Mouse (Mus musculus): ENCODE measurements around the gene Gm960. TPM values are rescaled to one million over a fixed set of nuclear protein-coding genes. Genes with fewer than 3 reads are reported as not detected.
"Not testable (repeated sequence)": the region's sequence is repeated elsewhere in the genome, so short reads cannot be mapped to it uniquely, and the experiment has no call there.

Gm960 gene
- total RNA-seq, 2 experiments from 2014 or later: not detected

DNA sequence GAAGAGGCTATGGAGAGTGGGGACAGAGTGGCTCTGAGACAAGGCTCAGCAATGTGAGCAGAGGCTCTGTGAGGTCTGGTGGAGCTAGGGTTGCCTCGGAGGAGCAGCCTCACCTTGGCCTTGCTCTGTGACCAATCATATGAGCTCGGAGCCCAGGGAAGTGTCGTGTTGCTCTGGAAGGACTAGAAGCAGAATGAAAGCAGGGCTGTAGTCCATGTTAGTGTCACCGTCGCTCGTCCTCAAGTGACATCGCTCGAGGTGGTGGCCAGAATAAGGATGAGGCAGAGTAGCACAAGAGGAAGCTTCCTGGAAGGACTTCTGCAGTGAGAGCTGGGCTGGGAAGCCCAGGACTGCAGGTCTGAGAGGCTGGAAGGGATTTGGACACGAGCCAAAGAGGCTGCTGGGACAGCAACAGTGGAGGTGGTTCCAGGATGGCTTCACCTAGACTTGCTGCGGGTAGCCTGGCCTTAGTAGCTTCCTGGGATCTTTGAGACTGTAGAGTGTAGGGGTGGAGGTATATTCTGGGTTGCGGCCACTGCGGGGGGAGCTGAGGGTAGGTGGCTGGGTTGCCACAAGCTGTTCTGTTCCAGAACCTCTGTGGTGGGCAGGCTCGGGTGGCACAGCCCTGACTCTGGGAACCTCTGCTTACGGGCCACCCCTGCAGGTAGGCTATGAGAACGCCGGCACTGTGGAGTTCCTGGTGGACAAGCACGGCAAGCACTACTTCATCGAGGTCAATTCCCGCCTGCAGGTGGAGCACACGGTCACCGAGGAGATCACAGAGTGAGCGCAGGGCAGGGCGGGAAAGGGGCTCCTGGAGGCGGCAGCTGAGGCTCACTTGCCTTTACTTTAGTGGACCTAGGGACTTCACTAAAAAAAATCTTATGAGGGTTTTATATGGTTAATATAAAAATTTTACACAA lies 94.4 kb downstream of the Gm960 start:
- peak; percentile 34 to 55 for DNase-seq
- intact Hi-C loops (cut with DNase I): no loop called here

DNA sequence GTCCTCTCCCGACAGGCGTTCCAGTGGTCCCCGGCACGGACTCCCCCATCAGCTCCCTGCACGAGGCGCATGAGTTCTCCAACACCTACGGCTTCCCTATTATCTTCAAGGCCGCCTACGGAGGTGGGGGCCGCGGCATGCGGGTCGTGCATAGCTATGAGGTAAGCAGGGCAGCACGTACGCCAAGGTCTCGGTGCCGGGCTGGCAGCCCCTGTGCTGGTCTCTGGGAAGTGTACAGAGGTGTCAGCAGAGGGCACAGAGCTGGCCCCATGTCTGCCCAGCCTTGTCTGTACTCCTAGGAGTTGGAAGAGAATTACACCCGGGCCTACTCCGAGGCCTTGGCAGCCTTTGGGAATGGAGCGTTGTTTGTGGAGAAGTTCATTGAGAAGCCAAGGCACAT lies 96.0 kb downstream of the Gm960 start:
- intact Hi-C loops (cut with DNase I): no loop called here
- DNase-seq: no peak

DNA sequence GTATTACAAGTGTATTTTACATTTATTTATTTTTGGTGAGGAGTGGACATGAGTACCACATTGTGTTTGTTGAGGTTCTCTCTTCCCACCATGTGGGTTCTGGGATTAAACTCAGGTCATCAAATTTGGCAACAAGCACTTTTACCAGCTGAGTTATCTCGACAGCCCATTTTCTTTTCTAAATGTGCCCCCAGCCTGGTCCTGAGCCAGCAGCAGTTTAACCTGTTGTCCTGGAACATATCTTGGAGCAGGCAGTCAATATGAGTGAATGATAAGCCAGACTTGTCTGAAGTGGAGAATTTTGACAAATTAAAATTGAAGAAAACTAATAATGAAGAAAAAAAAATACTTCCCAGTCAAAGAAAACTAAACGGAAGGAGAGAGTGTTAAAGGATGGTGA lies 102.4 kb downstream of the Gm960 start:
- intact Hi-C loops (cut with DNase I): no loop called here
- no peak for DNase-seq

DNA sequence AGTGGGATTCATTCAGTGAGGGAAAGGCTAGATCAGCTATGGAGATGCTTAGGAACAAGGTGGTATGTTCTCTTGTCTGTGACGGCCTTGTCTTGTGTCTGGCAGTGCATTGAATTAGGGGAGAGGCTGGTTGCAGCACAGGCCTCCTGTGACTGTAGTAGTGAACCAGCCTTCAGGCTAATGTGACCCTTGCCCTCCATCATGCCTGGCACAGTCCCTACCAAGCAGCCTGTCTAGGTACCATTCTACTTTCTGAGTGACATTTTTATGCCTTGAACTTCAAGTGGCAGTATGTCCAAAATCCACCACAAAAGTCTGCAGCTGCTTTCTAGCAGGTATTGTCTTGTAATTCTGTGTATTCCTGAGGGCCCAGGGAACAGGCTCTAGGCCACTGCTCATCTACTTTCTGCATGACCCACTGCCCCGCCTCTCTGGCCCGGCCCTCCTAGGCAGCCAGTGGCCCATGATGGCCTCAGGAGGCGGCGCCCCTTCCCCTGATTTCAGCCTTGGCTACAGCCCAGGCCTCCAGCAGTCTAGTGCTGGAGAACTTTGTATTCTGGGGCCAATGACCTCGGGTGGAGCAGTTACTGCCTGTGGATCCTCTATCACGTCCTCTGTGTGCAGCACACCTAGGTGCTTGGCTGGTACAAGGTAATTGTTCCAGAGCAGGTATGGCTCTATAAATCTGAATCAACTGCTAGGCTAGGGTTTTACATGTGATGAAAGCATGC lies 104.5 kb downstream of the Gm960 start:
- no peak for DNase-seq
- intact Hi-C loops (cut with DNase I): no loop called here

DNA sequence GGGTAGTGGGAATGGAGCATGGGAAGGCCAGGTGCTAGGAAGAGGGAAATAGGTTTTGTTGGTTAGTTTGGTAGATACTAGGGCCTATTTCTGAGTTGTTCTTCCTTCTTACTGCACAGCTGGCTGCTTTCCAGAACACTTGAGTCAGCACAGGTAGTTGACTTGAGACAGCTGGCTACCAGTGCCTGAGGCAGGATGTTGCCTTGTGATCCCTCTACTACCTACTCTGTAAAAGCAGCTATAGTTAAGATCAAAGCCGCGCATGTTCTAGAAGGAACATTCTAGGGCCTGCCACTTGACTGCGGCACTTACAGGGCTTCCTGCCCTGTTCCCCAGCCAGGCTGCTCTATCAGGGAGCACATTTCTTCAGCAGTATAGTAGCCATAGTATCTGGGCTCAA lies 108.4 kb downstream of the Gm960 start:
- DNase-seq: no peak
- intact Hi-C loops (cut with DNase I): no loop called here

DNA sequence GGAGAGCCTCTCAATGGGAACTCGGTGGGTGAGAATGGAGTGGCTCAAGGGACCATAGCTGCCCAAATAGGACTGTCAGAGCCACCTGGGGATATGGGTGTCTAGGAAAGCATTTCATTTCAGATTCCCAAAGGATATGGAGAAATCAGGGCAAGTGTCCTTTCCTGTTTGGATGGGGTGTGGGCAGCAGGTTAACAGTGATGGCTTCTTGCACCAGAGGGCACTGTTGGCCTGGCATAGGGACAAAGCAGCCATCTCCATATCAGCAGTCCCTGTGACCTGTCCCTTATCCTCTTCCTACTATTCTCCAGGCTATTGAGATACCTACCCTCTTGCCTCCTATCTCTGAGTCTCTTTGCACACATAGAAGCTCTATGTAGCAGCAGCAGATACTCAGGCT lies 109.4 kb downstream of the Gm960 start:
- DNase-seq: peak; percentile 24 to 36
- intact Hi-C loops (cut with DNase I): no loop called here

DNA sequence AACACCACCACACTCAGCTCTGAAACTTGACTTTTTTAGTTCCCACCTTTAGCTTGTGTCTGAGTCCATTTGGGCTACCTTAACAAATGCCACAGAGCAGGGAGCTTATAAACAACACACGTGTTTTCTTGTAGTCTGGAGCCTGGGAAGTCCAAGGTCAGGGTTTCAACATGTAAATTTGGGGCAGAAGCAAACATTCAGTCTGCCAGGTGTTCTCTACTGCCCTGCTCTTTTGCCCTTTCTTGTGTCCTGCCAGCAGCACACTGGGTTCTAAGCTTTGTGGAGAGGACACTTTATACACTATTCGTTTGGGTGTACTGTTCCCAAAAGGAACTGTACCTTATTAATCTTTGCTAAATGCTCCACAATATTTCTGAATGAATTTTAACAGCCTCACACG lies 110.0 kb downstream of the Gm960 start:
- DNase-seq: no peak
- intact Hi-C loops (cut with DNase I): no loop called here

DNA sequence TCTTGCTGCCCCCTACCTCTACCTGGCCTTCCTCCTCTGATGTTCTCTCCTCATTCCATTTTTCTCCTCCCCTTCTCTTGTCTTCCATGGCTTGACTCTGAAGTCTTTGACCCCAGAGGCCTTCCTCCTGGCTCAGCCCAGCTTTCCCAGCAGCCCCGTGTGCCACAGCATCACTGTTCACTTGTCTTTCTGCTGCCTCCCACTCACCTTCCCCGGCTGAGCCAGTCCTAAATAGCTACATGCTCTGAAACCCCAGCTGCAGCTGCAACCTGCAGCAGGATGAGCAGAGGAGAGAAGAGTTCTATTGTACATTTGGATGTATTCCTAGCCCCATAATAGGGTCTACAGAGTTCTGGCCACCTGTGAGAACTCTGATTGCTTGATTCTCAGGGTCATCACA lies 111.0 kb downstream of the Gm960 start:
- intact Hi-C loops (cut with DNase I): no loop called here
- no peak for DNase-seq

DNA sequence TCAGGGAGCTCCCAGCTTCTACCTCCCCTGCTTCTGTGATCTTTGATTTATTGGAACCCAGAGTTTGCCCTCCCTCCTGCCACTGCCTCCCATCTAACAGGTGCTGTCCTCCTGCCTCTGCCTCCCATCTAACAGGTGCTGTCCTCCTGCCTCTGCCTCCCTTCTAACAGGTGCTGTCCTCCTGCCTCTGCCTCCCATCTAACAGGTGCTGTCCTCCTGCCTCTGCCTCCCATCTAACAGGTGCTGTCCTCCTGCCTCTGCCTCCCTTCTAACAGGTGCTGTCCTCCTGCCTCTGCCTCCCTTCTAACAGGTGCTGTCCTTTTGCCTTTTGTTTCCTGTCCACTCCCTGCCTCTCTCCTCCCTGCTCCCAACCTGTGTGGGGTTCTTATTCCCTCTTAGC lies 111.7 kb downstream of the Gm960 start:
- DNase-seq; intact Hi-C loops (cut with DNase I): not testable (repeated sequence)

DNA sequence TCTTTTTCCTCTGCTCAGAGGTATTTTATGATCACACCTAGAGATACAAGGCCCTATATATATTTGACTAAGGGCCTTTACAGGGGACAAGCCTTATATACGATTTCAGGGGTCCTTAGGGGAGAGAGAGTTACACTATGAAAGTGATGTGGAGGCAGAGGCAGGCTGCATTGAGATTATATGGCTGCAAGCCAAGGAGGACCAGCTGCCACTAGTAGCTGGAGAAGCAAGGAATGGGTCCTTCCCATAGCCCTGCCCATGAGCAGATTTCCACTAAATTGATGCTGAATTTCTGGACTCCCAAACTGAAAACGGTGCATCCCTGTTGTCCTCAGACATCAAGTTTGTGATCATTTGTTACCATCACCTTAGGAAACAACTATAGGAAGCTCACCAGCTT lies 114.6 kb downstream of the Gm960 start:
- intact Hi-C loops (cut with DNase I): no loop called here
- DNase-seq: no peak

DNA sequence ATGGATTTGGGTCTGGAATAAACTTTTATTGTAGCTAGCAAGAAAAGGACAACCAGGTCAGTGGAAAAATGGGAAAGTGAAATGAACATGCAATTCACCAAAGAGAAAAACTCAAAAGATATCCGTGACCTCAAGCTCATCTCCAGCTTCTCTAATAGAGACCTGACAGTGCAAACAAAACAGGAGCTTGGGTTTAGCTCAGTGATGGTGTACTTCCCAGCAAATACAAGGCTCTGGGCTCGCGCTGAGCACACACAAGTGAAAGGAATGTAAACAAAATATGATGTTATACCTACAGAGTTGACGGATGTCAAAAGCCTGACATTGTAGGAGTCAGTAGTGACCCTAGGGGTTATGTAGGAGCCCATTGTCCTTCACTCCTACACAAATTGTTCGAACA lies 119.2 kb downstream of the Gm960 start:
- no peak for DNase-seq
- intact Hi-C loops (cut with DNase I): no loop called here

DNA sequence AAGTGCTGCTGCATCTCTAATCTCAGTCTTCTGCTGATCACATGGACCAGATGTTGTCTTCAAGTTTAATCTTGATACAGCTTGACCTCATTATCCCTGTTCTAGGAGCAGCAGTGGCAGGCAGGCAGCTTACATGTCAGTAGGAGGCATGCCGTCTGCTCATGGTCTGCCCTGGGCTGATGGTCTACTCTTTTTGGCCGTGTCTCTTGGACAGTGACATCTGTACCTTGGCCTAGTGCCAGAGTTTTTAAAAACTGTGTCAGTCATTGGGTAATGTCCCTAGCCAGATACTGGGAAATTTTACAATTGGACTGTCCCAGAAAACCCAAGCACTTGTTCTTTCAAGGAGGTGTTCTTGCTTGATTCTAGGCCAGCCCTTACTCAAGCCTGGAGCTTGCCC lies 119.7 kb downstream of the Gm960 start:
- peak; percentile 58 to 64 for DNase-seq
- intact Hi-C loops (cut with DNase I): no loop called here

Small RNA genes within 50 kb of the gene (microRNA-seq; reads per million reads assigned to microRNA genes)
- gene Mir6986: 0.24 to 1.0 reads per million in 2 experiments

Other genes starting within 250 kb of the Gm960 start
- gene Syt12, start 221.2 kb downstream of the Gm960 start, total RNA-seq (2021): 1 to 10 TPM in 1 of 2 experiments, under 1 TPM in 1; 0.47 to 2.7 TPM
- gene 2010003K11Rik, start 200.1 kb downstream of the Gm960 start, total RNA-seq (2021): 1 to 10 TPM in 1 of 2 experiments, under 1 TPM in 1; 0.30 to 1.0 TPM
- 10 to 100 TPM in 1 of 2 experiments, 1 to 10 TPM in 1; 7.1 to 22.9 TPM for gene Pcx, start 188.2 kb downstream of the Gm960 start, total RNA-seq (2021)
- 10 to 100 TPM; 12.6 to 16.0 TPM for gene Lrfn4, start 83.0 kb downstream of the Gm960 start, total RNA-seq (2021)
- 10 to 100 TPM; 14.9 to 16.2 TPM for gene Rce1, start 73.0 kb downstream of the Gm960 start, total RNA-seq (2021)
- gene Sptbn2, start 12.5 kb upstream of the Gm960 start, total RNA-seq (2021): under 1 TPM; 0.35 to 0.65 TPM
- 1 to 10 TPM; 6.5 to 6.7 TPM for gene Rbm4b, start 57.8 kb upstream of the Gm960 start, total RNA-seq (2021)
- gene Rbm4, start 95.2 kb upstream of the Gm960 start, total RNA-seq (2021): 10 to 100 TPM; 43.1 to 49.2 TPM
- 10 to 100 TPM; 16.8 to 17.8 TPM for gene Gm21992, start 112.9 kb upstream of the Gm960 start, total RNA-seq (2021)
- 10 to 100 TPM; 33.8 to 34.6 TPM for gene Rbm14, start 113.0 kb upstream of the Gm960 start, total RNA-seq (2021)
- gene Ccs, start 140.7 kb upstream of the Gm960 start, total RNA-seq (2021): 10 to 100 TPM; 36.0 to 36.9 TPM
- not detected for gene Ccdc87, start 140.7 kb upstream of the Gm960 start, total RNA-seq (2021)
- gene Ctsf, start 156.5 kb upstream of the Gm960 start, total RNA-seq (2021): 10 to 100 TPM; 54.7 to 56.0 TPM
- under 1 TPM; 0.37 to 0.53 TPM for gene Actn3, start 179.2 kb upstream of the Gm960 start, total RNA-seq (2021)
- gene Zdhhc24, start 180.0 kb upstream of the Gm960 start, total RNA-seq (2021): 1 to 10 TPM; 4.0 to 5.0 TPM
- 1 to 10 TPM; 5.1 to 5.3 TPM for gene Bbs1, start 208.0 kb upstream of the Gm960 start, total RNA-seq (2021)
- 10 to 100 TPM; 37.4 to 38.2 TPM for gene Dpp3, start 229.6 kb upstream of the Gm960 start, total RNA-seq (2021)
- under 1 TPM; 0.53 to 0.94 TPM for gene Peli3, start 244.5 kb upstream of the Gm960 start, total RNA-seq (2021)

Measured in heart, postnatal 10 days (tissue).